Mouse (Mus musculus) intestine, embryonic 15.5 days (tissue): ENCODE data around the gene Arhgap4. TPM values are rescaled to one million over a fixed set of nuclear protein-coding genes. Genes with fewer than 3 reads are reported as not detected.

Experiments
- ATAC-seq: fragments of 200-750 bp; cut with Nextera tagmentation; 2 replicates; pipeline ENCODE4 v1.8.0; 2017; ENCODE audit warnings: moderate TSS enrichment, moderate library complexity
- H3K27ac ChIP-seq: fragments of 300-500 bp; sonication (generic); 2 replicates; pipeline ENCODE4 v1.5.1; 2015; ENCODE audit warnings: mild to moderate bottlenecking, inconsistent platforms
- H3K27me3 ChIP-seq: fragments of 300-500 bp; sonication (generic); replicated peaks from 2 replicates; pipeline ENCODE4 v1.6.1; 2015; ENCODE audit warnings: inconsistent platforms
- H3K36me3 ChIP-seq: fragments of 300-500 bp; sonication (generic); 2 replicates; pipeline ENCODE4 v1.6.1; 2015; ENCODE audit warnings: inconsistent platforms
- H3K4me1 ChIP-seq: fragments of 300-500 bp; sonication (generic); replicated peaks from 2 replicates; pipeline ENCODE4 v1.6.1; 2015; ENCODE audit warnings: inconsistent platforms
- H3K4me2 ChIP-seq: fragments of 300-500 bp; sonication (generic); replicated peaks from 2 replicates; pipeline ENCODE4 v1.6.1; 2015; ENCODE audit warnings: mild to moderate bottlenecking, inconsistent platforms
- H3K4me3 ChIP-seq: fragments of 300-500 bp; sonication (generic); replicated peaks from 2 replicates; pipeline ENCODE4 v1.5.1; 2015; ENCODE audit warnings: inconsistent platforms
- H3K9ac ChIP-seq: fragments of 300-500 bp; sonication (generic); 2 replicates; pipeline ENCODE4 v1.6.1; 2015; ENCODE audit warnings: inconsistent platforms
- H3K9me3 ChIP-seq: fragments of 300-500 bp; sonication (generic); 2 replicates; pipeline ENCODE4 v1.6.1; 2016; ENCODE audit warnings: inconsistent platforms
- WGBS: fragments of 180-500 bp; shearing (Covaris S2); methylation state at CpG from one replicate; pipeline ENCODE4 v1.1.7; 2015; 5-methylcytosine and 5-hydroxymethylcytosine counted together
- polyA plus RNA-seq: library from polyadenylated mRNA; unstranded; fragments of >200 nt; fragmentation: Nextera tagmentation; extraction: Ambion mirVana; gene quantifications from 2 replicates; pipeline ENCODE4 v1.2.1, GENCODE M21; 2015

The Arhgap4 gene
- polyA plus RNA-seq, 1 experiment from 2014 or later: 3.7 TPM

DNA sequence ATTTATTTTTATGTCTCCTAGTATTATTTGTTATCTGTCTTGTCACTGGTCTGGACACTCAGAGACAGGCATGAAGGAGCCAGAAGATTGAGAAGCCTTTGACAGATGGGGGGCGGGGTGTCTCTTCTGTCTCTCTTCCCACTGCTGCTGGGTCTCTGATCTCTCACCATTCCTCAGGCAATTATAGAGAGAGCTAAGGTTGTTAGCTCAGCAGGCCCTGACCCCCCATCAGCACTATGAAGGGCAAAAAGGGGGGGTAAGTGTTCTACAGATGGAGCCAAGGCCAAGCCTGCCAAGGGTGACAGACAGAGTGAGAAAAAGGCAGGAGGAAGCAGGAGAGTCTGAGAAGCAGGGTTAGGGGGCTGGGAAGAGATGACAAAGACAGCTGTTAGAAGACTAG is 49.7 kb downstream of the Arhgap4 start:
- H3K27me3 ChIP-seq: no peaks in the 10 kb centered on the region; the same call in 1 of the 2 replicates
- no peak overlapping the region for H3K27ac ChIP-seq
- H3K36me3 ChIP-seq: no peaks in the 10 kb centered on the region
- H3K4me3 ChIP-seq: no peak overlapping the region
- H3K4me1 ChIP-seq: no peaks in the 10 kb centered on the region
- H3K9ac ChIP-seq: no peak overlapping the region
- ATAC-seq: no peak
- no peak overlapping the region for H3K4me2 ChIP-seq
- WGBS: 44% methylated on average over 1 of the region's 1 CpGs
- H3K9me3 ChIP-seq: no peaks in the 10 kb centered on the region

- no peaks in the 10 kb centered on the region for H3K9me3 ChIP-seq
- no peak for ATAC-seq
- no peak overlapping the region for H3K4me3 ChIP-seq
- H3K4me1 ChIP-seq: no peaks in the 10 kb centered on the region
- H3K4me2 ChIP-seq: no peak overlapping the region
- no peaks in the 10 kb centered on the region; the same call in 1 of the 2 replicates for H3K27me3 ChIP-seq
- H3K9ac ChIP-seq: no peak overlapping the region
- H3K27ac ChIP-seq: no peak overlapping the region
- H3K36me3 ChIP-seq: no peaks in the 10 kb centered on the region
Observed at GRCm38 (mm10) chrX:73871474-73871873, 50.2 kb downstream of the Arhgap4 start.

DNA sequence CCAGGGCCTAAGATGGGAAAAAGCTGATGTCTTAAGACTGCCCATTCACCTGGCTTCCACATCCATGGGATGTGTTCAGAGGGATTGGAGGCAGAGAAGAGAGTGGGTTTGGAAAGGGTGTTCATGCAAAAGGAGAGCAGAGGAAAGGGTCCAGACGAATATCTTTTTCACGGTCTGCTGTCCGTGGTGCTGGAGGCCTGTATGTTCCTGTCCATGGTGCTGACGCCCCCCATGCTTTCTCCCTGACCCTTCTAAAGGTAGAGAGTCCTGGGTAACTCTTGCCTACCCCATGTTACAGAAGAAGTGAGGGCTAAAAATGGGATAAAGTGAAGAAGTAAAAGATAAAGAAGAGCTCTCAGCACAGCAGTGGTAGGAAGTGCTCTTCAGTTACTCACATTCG is 52.3 kb downstream of the Arhgap4 start:
- Histone ChIP-seq H3K4me1 (no peaks in the 10 kb centered on the region), H3K9me3 (no peaks in the 10 kb centered on the region), H3K4me3 (no peak overlapping the region), H3K27ac (no peak overlapping the region), H3K36me3 (no peaks in the 10 kb centered on the region), H3K4me2 (no peak overlapping the region), H3K9ac (no peak overlapping the region), H3K27me3 (no peaks in the 10 kb centered on the region; the same call in 1 of the 2 replicates)
- ATAC-seq: no peak
- 13% methylated on average over 5 of the region's 5 CpGs for WGBS

DNA sequence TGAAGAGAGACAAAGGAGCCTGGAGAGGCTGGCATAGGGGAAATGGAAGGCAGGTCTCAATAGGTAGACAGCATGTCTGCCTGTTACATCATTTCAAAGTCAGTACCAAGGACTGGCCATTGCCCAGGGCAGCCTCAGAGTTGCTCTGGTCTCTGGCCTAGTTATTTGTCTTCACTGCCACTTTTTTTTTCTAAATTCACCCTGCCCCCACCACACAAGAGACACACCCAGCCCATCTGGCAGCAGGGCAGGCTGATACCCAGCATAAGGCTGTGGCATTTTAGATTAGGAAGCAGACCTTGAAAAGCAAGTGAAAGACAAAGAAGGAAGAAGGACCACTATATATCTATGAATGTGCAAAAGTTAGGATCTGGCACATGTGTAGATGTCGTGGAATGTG is 53.8 kb downstream of the Arhgap4 start:
- Histone ChIP-seq H3K4me2 (no peak overlapping the region), H3K4me3 (no peak overlapping the region), H3K9me3 (no peaks in the 10 kb centered on the region), H3K9ac (no peak overlapping the region), H3K27ac (no peak overlapping the region), H3K36me3 (no peaks in the 10 kb centered on the region), H3K4me1 (no peaks in the 10 kb centered on the region), H3K27me3 (no peaks in the 10 kb centered on the region; the same call in 1 of the 2 replicates)
- ATAC-seq: no peak
- 72% methylated on average over 1 of the region's 1 CpGs for WGBS

- no peak overlapping the region for H3K4me2 ChIP-seq
- H3K27me3 ChIP-seq: no peaks in the 10 kb centered on the region; the same call in 1 of the 2 replicates
- no peak for ATAC-seq
- 39% methylated on average over 3 of the region's 3 CpGs for WGBS
- no peak overlapping the region for H3K4me3 ChIP-seq
- no peaks in the 10 kb centered on the region for H3K36me3 ChIP-seq
- no peak overlapping the region for H3K27ac ChIP-seq
- no peaks in the 10 kb centered on the region for H3K4me1 ChIP-seq
- no peaks in the 10 kb centered on the region for H3K9me3 ChIP-seq
- H3K9ac ChIP-seq: no peak overlapping the region
Observed at GRCm38 (mm10) chrX:73867256-73867655, 54.4 kb downstream of the Arhgap4 start.

- Histone ChIP-seq H3K4me3 (no peak overlapping the region), H3K4me2 (no peak overlapping the region), H3K9ac (no peak overlapping the region), H3K36me3 (no peaks in the 10 kb centered on the region), H3K4me1 (no peaks in the 10 kb centered on the region), H3K27me3 (no peaks in the 10 kb centered on the region; the same call in 1 of the 2 replicates), H3K9me3 (no peaks in the 10 kb centered on the region), H3K27ac (no peak overlapping the region)
- ATAC-seq: no peak
- 56% methylated on average over 3 of the region's 3 CpGs for WGBS
Observed at GRCm38 (mm10) chrX:73864692-73865091, 57.0 kb downstream of the Arhgap4 start.

GRCm38 (mm10) chrX:73855087-73855408 is 66.6 kb downstream of the Arhgap4 start:
- H3K9me3 ChIP-seq: no peaks in the 10 kb centered on the region
- no peak for ATAC-seq
- WGBS: 70% methylated on average over 3 of the region's 3 CpGs
- no peak overlapping the region for H3K9ac ChIP-seq
- H3K36me3 ChIP-seq: no peaks in the 10 kb centered on the region
- H3K4me2 ChIP-seq: no peak overlapping the region
- no peaks in the 10 kb centered on the region for H3K27me3 ChIP-seq
- H3K4me1 ChIP-seq: no peaks in the 10 kb centered on the region
- no peak overlapping the region for H3K4me3 ChIP-seq
- no peak overlapping the region for H3K27ac ChIP-seq

DNA sequence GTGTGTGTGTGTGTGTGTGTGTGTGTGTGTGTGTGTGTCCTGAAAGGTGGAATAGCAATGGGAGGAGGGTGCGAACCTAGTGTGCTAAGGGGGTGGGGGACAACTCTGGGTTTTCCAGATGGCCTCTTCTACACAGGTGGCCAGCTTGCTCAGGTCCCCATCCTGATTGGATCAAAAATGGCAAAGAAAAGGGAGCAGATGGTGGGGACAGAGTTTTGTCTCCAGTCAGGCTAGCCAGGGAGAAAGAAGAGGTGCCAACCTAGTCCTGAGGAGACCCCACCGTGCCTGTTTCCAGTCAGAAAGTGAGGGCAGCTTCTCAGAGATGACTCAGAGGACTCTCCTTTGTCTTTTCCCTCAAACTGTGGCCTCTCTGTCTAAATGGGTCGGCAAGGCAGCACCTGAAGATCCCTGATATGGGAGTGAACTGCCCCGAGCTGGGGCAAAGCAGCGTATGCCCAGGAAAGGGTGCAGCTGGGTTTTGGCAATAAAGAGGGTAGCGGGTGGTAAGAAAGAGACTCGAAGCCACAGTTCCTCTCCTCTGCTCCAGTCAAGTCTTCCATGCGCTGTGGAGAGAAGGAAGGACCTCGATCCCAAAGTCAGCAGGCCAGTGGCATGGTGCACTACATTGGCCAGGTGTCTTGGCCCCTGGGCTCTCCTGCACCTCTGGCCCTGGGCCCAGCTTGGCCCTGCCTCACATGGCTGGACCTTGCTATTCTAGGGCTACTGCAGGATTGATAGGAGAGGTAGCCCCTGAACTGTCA is 67.2 kb downstream of the Arhgap4 start:
- ATAC-seq: no peak
- no peak overlapping the region for H3K9ac ChIP-seq
- H3K9me3 ChIP-seq: no peaks in the 10 kb centered on the region
- H3K4me2 ChIP-seq: no peak overlapping the region
- H3K27ac ChIP-seq: no peak overlapping the region
- no peak overlapping the region for H3K4me3 ChIP-seq
- WGBS: 79% methylated on average over 9 of the region's 9 CpGs
- H3K4me1 ChIP-seq: no peaks in the 10 kb centered on the region
- no peaks in the 10 kb centered on the region for H3K27me3 ChIP-seq
- no peaks in the 10 kb centered on the region for H3K36me3 ChIP-seq

Other genes with a start within 250 kb of the Arhgap4 start
- gene Slc6a8, start 248.7 kb downstream of the Arhgap4 start, polyA plus RNA-seq: 7.1 and 9.1 TPM in 2 replicates
- 296 and 302 TPM in 2 replicates for gene Bcap31, start 205.7 kb downstream of the Arhgap4 start, polyA plus RNA-seq
- 18.5 and 20.2 TPM in 2 replicates for gene Abcd1, start 205.3 kb downstream of the Arhgap4 start, polyA plus RNA-seq
- gene Plxnb3, start 164.8 kb downstream of the Arhgap4 start, polyA plus RNA-seq: 0.38 TPM in 2 replicates
- 1.3 and 2.0 TPM in 2 replicates for gene Srpk3, start 147.5 kb downstream of the Arhgap4 start, polyA plus RNA-seq
- gene Idh3g, start 135.0 kb downstream of the Arhgap4 start, polyA plus RNA-seq: 217 and 251 TPM in 2 replicates
- 240 and 287 TPM in 2 replicates for gene Ssr4, start 134.8 kb downstream of the Arhgap4 start, polyA plus RNA-seq
- gene Pdzd4, start 96.9 kb downstream of the Arhgap4 start, polyA plus RNA-seq: 0.57 and 0.72 TPM in 2 replicates
- gene Avpr2, start 29.8 kb downstream of the Arhgap4 start, polyA plus RNA-seq: 0.05 and 0.25 TPM in 2 replicates
- gene L1cam, start 25.8 kb downstream of the Arhgap4 start, polyA plus RNA-seq: 9.0 and 9.4 TPM in 2 replicates
- gene Naa10, start 74 bp upstream of the Arhgap4 start, polyA plus RNA-seq: 163 and 169 TPM in 2 replicates
- gene Renbp, start 9.0 kb upstream of the Arhgap4 start, polyA plus RNA-seq: 154 and 197 TPM in 2 replicates
- 43.0 and 45.6 TPM in 2 replicates for gene Hcfc1, start 44.5 kb upstream of the Arhgap4 start, polyA plus RNA-seq
- gene Irak1, start 102.0 kb upstream of the Arhgap4 start, polyA plus RNA-seq: 53.9 and 64.9 TPM in 2 replicates
- not detected in 2 replicates for gene Opn1mw, start 205.6 kb upstream of the Arhgap4 start, polyA plus RNA-seq
- 10.7 and 10.9 TPM in 2 replicates for gene Mecp2, start 213.5 kb upstream of the Arhgap4 start, polyA plus RNA-seq
- not detected in 2 replicates for gene Tex28, start 246.0 kb upstream of the Arhgap4 start, polyA plus RNA-seq